ENCODE assay signal across 9 mouse cellular contexts in the genomic region with DNA sequence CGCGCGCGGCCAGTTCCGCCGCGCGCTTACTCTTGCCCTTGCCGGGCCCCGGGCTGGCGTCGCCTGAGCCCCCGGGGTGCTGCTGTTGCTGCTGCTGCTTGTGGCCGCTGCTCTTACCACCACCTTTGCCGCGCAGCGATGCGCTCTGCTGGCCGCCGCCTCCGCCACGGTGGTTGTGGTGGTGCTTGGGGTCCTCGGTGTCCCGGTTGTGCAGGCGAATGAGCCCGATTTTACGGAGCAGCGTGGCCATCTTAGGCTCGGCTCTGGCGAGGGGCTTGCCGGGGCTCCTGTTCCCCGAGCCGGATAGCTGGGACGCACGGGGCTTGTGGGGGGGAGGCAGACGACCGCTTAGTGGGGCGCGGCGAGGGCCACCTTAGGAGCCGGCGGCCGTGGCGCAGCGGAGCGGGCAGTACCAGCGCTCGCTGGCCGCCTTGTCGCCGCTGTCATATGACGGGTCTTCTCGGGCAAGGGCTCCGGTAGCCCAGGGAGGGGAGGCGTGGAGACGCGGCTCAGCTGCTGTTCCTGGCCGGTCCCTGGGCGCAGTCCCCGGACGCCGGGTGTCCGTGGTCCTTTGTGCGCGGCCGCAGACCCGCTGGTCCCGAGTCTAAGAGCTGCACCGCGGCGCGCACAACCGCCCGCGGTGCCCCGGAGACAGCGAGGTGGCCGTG. TPM values are rescaled to one million over a fixed set of nuclear protein-coding genes. Genes with fewer than 3 reads are reported as not detected.
A peak's percentile ranks its signal among the peaks of the same experiment; 100 is the strongest.
DNase-seq lines count a peak whose midpoint lies in the region; ATAC-seq and TF ChIP-seq lines count a peak whose summit lies in the region.
"Had no signal": no experiment of that assay in that cellular context is flagged by ENCODE, and none has a peak within 500 bp of the region (broad histone marks: within the 10 kb centered on the region; RNA-seq: fewer than 3 reads in every experiment).

No protein-coding gene starts in this region.

- peak overlapping the region; percentile 10; the same call in 1 of the 2 replicates for H3K9ac ChIP-seq in heart, postnatal 0 days (replicated peaks; ENCODE audit: low read depth, low read length)
- H3K9ac ChIP-seq in midbrain, embryonic 16.5 days (ENCODE audit: low read depth, low read length), result peak overlapping the region; percentile 92

- TF ChIP-seq CTCF in Patski (IDR thresholded peaks at IDR 0.05), result no peak
- TF ChIP-seq CTCF in heart, postnatal 0 days (IDR thresholded peaks at IDR 0.05; ENCODE audit: low read depth), result no peak

- peak; percentile 21 for ATAC-seq in Patski
- ATAC-seq in heart, postnatal 0 days (ENCODE audit: insufficient read depth, low read depth), result peak; percentile 47
- ATAC-seq in midbrain, embryonic 16.5 days, result peak; percentile 66

- CTCF ChIA-PET in Patski (lab: Charles Lee), result no interaction called here

- peak overlapping the region; percentile 95 for H3K4me2 ChIP-seq in heart, postnatal 0 days (ENCODE audit: low read depth, low read length)
- peak overlapping the region; percentile 75 for H3K4me2 ChIP-seq in midbrain, embryonic 16.5 days (ENCODE audit: low read length)

- H3K9me3 ChIP-seq in heart, embryonic 10.5 days, result no peaks in the 10 kb centered on the region
- no peaks in the 10 kb centered on the region for H3K9me3 ChIP-seq in heart, postnatal 0 days (replicated peaks; ENCODE audit: control insufficient read depth, low read length)
- H3K9me3 ChIP-seq in limb, embryonic 10.5 days (replicated peaks), result no peaks in the 10 kb centered on the region
- no peaks in the 10 kb centered on the region for H3K9me3 ChIP-seq in midbrain, embryonic 16.5 days (replicated peaks; ENCODE audit: control insufficient read depth, low read length, poor library complexity, severe bottlenecking)

- no peak for TF ChIP-seq EP300 in heart, postnatal 0 days (IDR thresholded peaks at IDR 0.05; ENCODE audit: low read depth)

- H3K36me3 ChIP-seq in heart, embryonic 10.5 days, result no peaks in the 10 kb centered on the region
- H3K36me3 ChIP-seq in heart, postnatal 0 days (replicated peaks; ENCODE audit: control insufficient read depth, insufficient read depth, low read length), result no peaks in the 10 kb centered on the region
- no peaks in the 10 kb centered on the region for H3K36me3 ChIP-seq in limb, embryonic 10.5 days
- no peaks in the 10 kb centered on the region for H3K36me3 ChIP-seq in midbrain, embryonic 16.5 days (ENCODE audit: control insufficient read depth, insufficient read depth, low read length)

- in situ Hi-C loops in Patski (cut with MboI; ENCODE audit: low pct_unique_long_range_greater_than_20kb), result no loop called here

- H3K27me3 ChIP-seq in heart, embryonic 10.5 days (ENCODE audit: insufficient read depth, poor library complexity, severe bottlenecking), result peaks cover 71% of the 10 kb centered on the region
- H3K27me3 ChIP-seq in Patski, result peaks cover 23% of the 10 kb centered on the region
- peaks cover 53% of the 10 kb centered on the region for H3K27me3 ChIP-seq in heart, postnatal 0 days (ENCODE audit: control insufficient read depth, insufficient read depth, low read length)
- H3K27me3 ChIP-seq in limb, embryonic 10.5 days (ENCODE audit: low read depth, poor library complexity, severe bottlenecking), result peaks cover 74% of the 10 kb centered on the region
- H3K27me3 ChIP-seq in midbrain, embryonic 16.5 days (ENCODE audit: control insufficient read depth, insufficient read depth, low read depth, low read length), result no peaks in the 10 kb centered on the region

- under 1% methylated on average over 77 of the region's 78 CpGs for WGBS in heart, embryonic 10.5 days
- WGBS in heart, postnatal 0 days, result under 1% methylated on average over 72 of the region's 78 CpGs
- WGBS in limb, embryonic 10.5 days, result under 1% methylated on average over 78 of the region's 78 CpGs
- under 1% methylated on average over 70 of the region's 78 CpGs for WGBS in midbrain, embryonic 16.5 days

- intact Hi-C loops in heart, postnatal 25 days (cut with DNase I), result no loop called here

- peak; percentile 80 for DNase-seq in heart, embryonic 10.5 days (ENCODE audit: low spot score)
- DNase-seq in heart, postnatal 25 days (ENCODE audit: low spot score), result no peak
- DNase-seq in Patski (ENCODE audit: low read depth, low spot score), result no peak
- peak; percentile 62 for DNase-seq in embryo, embryonic 11 days
- DNase-seq in heart, postnatal 0 days (ENCODE audit: low spot score), result no peak
- peak; percentile 75 for DNase-seq in limb, embryonic 10.5 days (ENCODE audit: low spot score)
- no peak for DNase-seq in T-cell, adult 2 months (ENCODE audit: low spot score)

- peak overlapping the region; percentile 77 for H3K4me3 ChIP-seq in heart, embryonic 10.5 days
- H3K4me3 ChIP-seq in heart, postnatal 0 days (ENCODE audit: low read depth, low read length), result peak overlapping the region; percentile 64
- H3K4me3 ChIP-seq in limb, embryonic 10.5 days, result peak overlapping the region; percentile 75
- H3K4me3 ChIP-seq in midbrain, embryonic 16.5 days (ENCODE audit: low read depth, low read length), result peak overlapping the region; percentile 55

- peak overlapping the region; percentile 81 for H3K27ac ChIP-seq in heart, embryonic 10.5 days
- H3K27ac ChIP-seq in heart, postnatal 0 days (ENCODE audit: low read depth), result no peak overlapping the region
- H3K27ac ChIP-seq in limb, embryonic 10.5 days, result peak overlapping the region; percentile 72
- peak overlapping the region; percentile 93 for H3K27ac ChIP-seq in midbrain, embryonic 16.5 days (ENCODE audit: low read length)

- peaks cover 19% of the 10 kb centered on the region for H3K4me1 ChIP-seq in heart, embryonic 10.5 days
- no peaks in the 10 kb centered on the region for H3K4me1 ChIP-seq in heart, postnatal 0 days (ENCODE audit: control insufficient read depth, insufficient read depth)
- peaks cover 34% of the 10 kb centered on the region for H3K4me1 ChIP-seq in limb, embryonic 10.5 days
- peaks cover 31% of the 10 kb centered on the region for H3K4me1 ChIP-seq in midbrain, embryonic 16.5 days (ENCODE audit: control insufficient read depth, insufficient read depth, low read length)

- POLR2A ChIA-PET in Patski (lab: Charles Lee), result no interaction called here

RNA-seq across cellular contexts. Expression of a gene that starts 0.5 kb away (rescaled TPM):
- 0.80 and 0.98 TPM in 2 replicates for polyA plus RNA-seq in heart, embryonic 10.5 days (2016; fragmentation: Nextera tagmentation; extraction: Ambion mirVana)
- total RNA-seq in heart, postnatal 25 days (2021), result 1 to 10 TPM; 3.2 to 4.8 TPM
- 4.4 TPM for polyA plus RNA-seq in Patski (2021)
- total RNA-seq in heart, postnatal 0 days (2014; rRNA removed; ENCODE audit: low replicate concordance), result 0.08 and 4.6 TPM in 2 replicates
- 0.41 and 0.73 TPM in 2 replicates for polyA plus RNA-seq in heart, postnatal 0 days (2015; fragmentation: Nextera tagmentation; extraction: Ambion mirVana)
- 0.39 and 0.40 TPM in 2 replicates for polyA plus RNA-seq in limb, embryonic 10.5 days (2016; fragmentation: Nextera tagmentation; extraction: Ambion mirVana)
- 21.3 and 22.8 TPM in 2 replicates for polyA plus RNA-seq in midbrain, embryonic 16.5 days (2015; fragmentation: Nextera tagmentation; extraction: Ambion mirVana)
- total RNA-seq: MEL had no signal

Comparison
In these comparisons a context has a peak if more than half of its experiments do, and no peak if none do; other contexts are left out.
1. DNase-seq: peak in heart, embryonic 10.5 days (single experiment), embryo, embryonic 11 days (single experiment) and limb, embryonic 10.5 days (single experiment); none in heart, postnatal 25 days (single experiment), Patski (single experiment), heart, postnatal 0 days (single experiment) and T-cell, adult 2 months (single experiment).
2. Peak in every context shown above with its lines, with median percentiles within 50 percentile points of each other: H3K4me3 ChIP-seq and ATAC-seq.